Mouse (Mus musculus) adrenal gland, postnatal 14 days (tissue): Measurements from ENCODE around the gene Slc35f5. TPM values are rescaled to one million over a fixed set of nuclear protein-coding genes. Genes with fewer than 3 reads are reported as not detected.
A peak's percentile ranks its signal among the peaks of the same experiment; 100 is the strongest.
"Not testable (repeated sequence)": the region's sequence is repeated elsewhere in the genome, so short reads cannot be mapped to it uniquely, and the experiment has no call there.

Source experiments
- DNase-seq: peaks from one replicate; pipeline ENCODE4 v3.0.0; 2021; ENCODE audit warnings: mixed read lengths
- long read RNA-seq, 2 experiments: library from polyadenylated mRNA; stranded (forward); transcript quantifications; one replicate each; pipeline ENCODE4 v2.0.0; 2021
- total RNA-seq: library from RNA; stranded (reverse); gene quantifications from 2 replicates; pipeline ENCODE4 v1.2.3, GENCODE M21; 2021

The Slc35f5 gene
- total RNA-seq = 40.4 and 46.4 TPM in 2 replicates
- long read RNA-seq, experiment 1, transcript Slc35f5-201 (16 exons, 2,733 nt) = major isoform, 44 of 59 reads
- long read RNA-seq, experiment 1, partial matches to known transcripts = 3 of 59 reads
- long read RNA-seq, experiment 1, other reads (novel, unspliced or antisense) = 12 of 59 reads
- long read RNA-seq, experiment 2, transcript Slc35f5-201 (16 exons, 2,733 nt) = major isoform, 31 of 41 reads
- long read RNA-seq, experiment 2, partial matches to known transcripts = 0 of 41 reads
- long read RNA-seq, experiment 2, other reads (novel, unspliced or antisense) = 10 of 41 reads

- peak; percentile 99 for DNase-seq
Observed at GRCm38 (mm10) chr1:125560259-125561192, at the start of gene Slc35f5. Gene Slc35f5, plus strand, starts transcription at chr1:125560595.

- DNase-seq = peak; percentile 47
Observed at GRCm38 (mm10) chr1:125514706-125515105, 45.7 kb upstream of the Slc35f5 start.

GRCm38 (mm10) chr1:125516910-125517659 is 43.3 kb upstream of the Slc35f5 start:
- peak; percentile 7 for DNase-seq

- DNase-seq = peak; percentile 73
Observed at GRCm38 (mm10) chr1:125519107-125519611, 41.2 kb upstream of the Slc35f5 start.

GRCm38 (mm10) chr1:125525965-125526665 is 34.3 kb upstream of the Slc35f5 start:
- no peak for DNase-seq

GRCm38 (mm10) chr1:125526666-125527004 is 33.8 kb upstream of the Slc35f5 start:
- no peak for DNase-seq

GRCm38 (mm10) chr1:125527364-125527763 is 33.0 kb upstream of the Slc35f5 start:
- DNase-seq = no peak

- DNase-seq = not testable (repeated sequence)
Observed at GRCm38 (mm10) chr1:125533180-125533912, 27.0 kb upstream of the Slc35f5 start.

- peak; percentile 24 for DNase-seq
Observed at GRCm38 (mm10) chr1:125537131-125537530, 23.3 kb upstream of the Slc35f5 start.

- no peak for DNase-seq
Observed at GRCm38 (mm10) chr1:125537776-125538175, 22.6 kb upstream of the Slc35f5 start.

GRCm38 (mm10) chr1:125539312-125539711 is 21.1 kb upstream of the Slc35f5 start:
- DNase-seq = no peak

- DNase-seq = peak; percentile 76
Observed at GRCm38 (mm10) chr1:125542008-125542999, 18.1 kb upstream of the Slc35f5 start.

GRCm38 (mm10) chr1:125549872-125550271 is 10.5 kb upstream of the Slc35f5 start:
- no peak for DNase-seq

GRCm38 (mm10) chr1:125550359-125550758 is 10.0 kb upstream of the Slc35f5 start:
- DNase-seq = no peak

GRCm38 (mm10) chr1:125551564-125551963 is 8.8 kb upstream of the Slc35f5 start:
- DNase-seq = no peak

GRCm38 (mm10) chr1:125559261-125559660 is 1.1 kb upstream of the Slc35f5 start:
- no peak for DNase-seq

- DNase-seq = no peak
Observed at GRCm38 (mm10) chr1:125559721-125560120, 674 bp upstream of the Slc35f5 start.

GRCm38 (mm10) chr1:125561206-125561605 is 811 bp downstream of the Slc35f5 start:
- peak; percentile 70 for DNase-seq

GRCm38 (mm10) chr1:125561841-125562240 is 1.4 kb downstream of the Slc35f5 start:
- DNase-seq = peak; percentile 13

GRCm38 (mm10) chr1:125568126-125568525 is 7.7 kb downstream of the Slc35f5 start:
- DNase-seq = peak; percentile 12
